Mouse (Mus musculus) kidney, adult 2 months (tissue): ENCODE results near the gene Dhrs4. TPM values are rescaled to one million over a fixed set of nuclear protein-coding genes. Genes with fewer than 3 reads are reported as not detected.
A peak's percentile ranks its signal among the peaks of the same experiment; 100 is the strongest.

Experiments used
- DNase-seq: peaks from one replicate; pipeline ENCODE4 v3.0.0; 2021
- H3K27ac ChIP-seq: fragments of 200-500 bp; 2 replicates; pipeline ENCODE4 v1.5.1; 2012; ENCODE audit warnings: low read depth, low read length, control low read depth, inconsistent platforms; ENCODE audit not compliant: insufficient read depth
- H3K27me3 ChIP-seq: fragments of 200-500 bp; replicated peaks from 2 replicates; pipeline ENCODE4 v1.6.1; 2012; ENCODE audit warnings: mild to moderate bottlenecking, moderate library complexity, low read length, inconsistent platforms; ENCODE audit not compliant: control insufficient read depth, insufficient read depth
- H3K36me3 ChIP-seq: fragments of 200-500 bp; 2 replicates; pipeline ENCODE4 v1.6.1; 2012; ENCODE audit warnings: mild to moderate bottlenecking, moderate library complexity, low read length, inconsistent platforms; ENCODE audit not compliant: control insufficient read depth, insufficient read depth
- H3K4me1 ChIP-seq: fragments of 200-500 bp; 2 replicates; pipeline ENCODE4 v1.6.1; 2011; ENCODE audit warnings: low read length; ENCODE audit not compliant: control insufficient read depth, insufficient read depth
- H3K4me3 ChIP-seq: fragments of 200-500 bp; 2 replicates; pipeline ENCODE4 v1.5.1; 2011; ENCODE audit warnings: mild to moderate bottlenecking, low read depth, low read length, control low read depth; ENCODE audit not compliant: insufficient read depth
- CTCF ChIP-seq: fragments of 200-500 bp; conservative IDR thresholded peaks from 2 replicates; pipeline ENCODE4 v1.5.1; 2011; ENCODE audit warnings: low read depth, mild to moderate bottlenecking, control low read depth, low read length, moderate library complexity, mixed read lengths; ENCODE audit not compliant: insufficient read depth, insufficient read length
- POLR2A ChIP-seq: fragments of 200-500 bp; IDR thresholded peaks from one replicate; pipeline ENCODE4 v1.6.1; 2011; ENCODE audit warnings: low read depth, low read length, control low read depth
- WGBS: fragments of 180-500 bp; shearing (Covaris S2); methylation state at CpG from one replicate; pipeline ENCODE4 v1.1.7; 2018; 5-methylcytosine and 5-hydroxymethylcytosine counted together
- polyA plus RNA-seq: library from polyadenylated mRNA; depleted of rRNA; stranded (reverse); fragments of >200 nt; gene quantifications from 2 replicates; pipeline ENCODE4 v1.2.3, GENCODE M21; 2012

Dhrs4 gene
- polyA plus RNA-seq, 1 experiment, result 173 TPM

DNA sequence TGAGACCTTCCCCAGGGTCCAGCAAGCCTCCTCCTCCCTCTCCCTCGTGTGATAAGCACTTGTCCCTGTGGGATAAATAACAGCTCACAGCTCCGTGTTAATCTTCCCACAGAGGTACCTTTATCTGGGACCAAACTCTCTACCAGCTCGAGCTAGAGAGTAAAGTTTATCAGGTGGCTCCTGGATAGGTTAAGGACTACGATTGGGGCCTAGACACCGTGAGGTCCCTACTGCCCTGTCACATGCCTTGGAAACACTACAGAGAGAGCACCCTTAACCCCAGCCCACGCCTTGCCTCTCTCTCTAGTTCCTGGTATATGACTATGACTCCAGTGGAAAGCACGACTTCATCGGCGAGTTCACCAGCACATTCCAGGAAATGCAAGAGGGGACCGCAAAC lies 35.4 kb downstream of the Dhrs4 start:
- Histone ChIP-seq H3K36me3 (no peaks in the 10 kb centered on the region), H3K4me3 (no peak overlapping the region), H3K27me3 (no peaks in the 10 kb centered on the region), H3K4me1 (no peaks in the 10 kb centered on the region), H3K27ac (no peak overlapping the region)
- WGBS, result 66% methylated on average over 10 of the region's 10 CpGs
- TF ChIP-seq CTCF (no peak), POLR2A (no peak)
- no peak for DNase-seq

DNA sequence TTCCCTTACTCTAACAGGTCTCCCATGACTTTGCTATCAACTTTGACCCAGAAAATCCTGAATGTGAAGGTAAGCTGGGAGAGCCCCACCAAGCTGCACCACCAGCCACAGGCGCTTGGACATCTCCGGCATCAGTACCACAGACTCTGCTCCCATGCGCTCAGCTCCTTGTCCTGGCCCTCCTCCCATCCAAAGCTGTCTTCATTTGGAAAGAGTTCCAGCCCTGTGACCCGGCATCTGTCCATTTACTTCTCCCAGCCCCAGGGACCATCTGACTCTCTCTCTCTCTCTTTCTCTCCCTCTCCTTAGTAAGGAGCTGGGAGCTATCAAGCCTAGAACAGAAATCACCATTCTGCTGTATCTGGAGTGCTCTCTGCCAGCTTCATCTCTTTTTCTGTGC lies 37.3 kb downstream of the Dhrs4 start:
- TF ChIP-seq CTCF (no peak), POLR2A (no peak)
- 93% methylated on average over 4 of the region's 4 CpGs for WGBS
- no peaks in the 10 kb centered on the region for H3K4me1 ChIP-seq
- no peaks in the 10 kb centered on the region for H3K36me3 ChIP-seq
- H3K27me3 ChIP-seq, result no peaks in the 10 kb centered on the region; the same call in 1 of the 2 replicates
- no peak overlapping the region for H3K27ac ChIP-seq
- DNase-seq, result no peak
- H3K4me3 ChIP-seq, result no peak overlapping the region

DNA sequence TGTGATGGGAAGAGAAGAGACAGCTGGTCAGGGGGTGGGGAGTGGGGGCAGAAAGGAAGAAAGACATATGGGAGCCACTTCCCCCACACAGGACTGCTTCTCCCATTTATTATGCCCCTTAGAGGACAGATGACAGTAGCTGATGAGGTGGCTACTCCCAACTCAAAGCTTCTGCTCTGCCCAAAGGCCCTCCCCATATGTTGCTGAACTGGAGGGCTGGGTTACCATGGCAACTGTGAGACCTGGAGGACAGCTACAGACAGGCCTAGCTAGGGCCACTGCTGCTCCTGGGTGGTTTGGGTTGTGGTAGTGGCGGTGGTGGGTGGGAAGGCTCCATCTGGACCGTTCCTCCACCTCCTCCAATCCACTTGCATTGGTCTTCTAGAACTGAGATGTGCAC lies 40.3 kb downstream of the Dhrs4 start:
- no peaks in the 10 kb centered on the region for H3K4me1 ChIP-seq
- no peak for DNase-seq
- no peak overlapping the region for H3K27ac ChIP-seq
- WGBS, result 68% methylated on average over 2 of the region's 2 CpGs
- no peak for TF ChIP-seq POLR2A
- no peak for TF ChIP-seq CTCF
- H3K27me3 ChIP-seq, result peaks cover 1% of the 10 kb centered on the region; the same call in 1 of the 2 replicates
- H3K4me3 ChIP-seq, result no peak overlapping the region
- H3K36me3 ChIP-seq, result no peaks in the 10 kb centered on the region

DNA sequence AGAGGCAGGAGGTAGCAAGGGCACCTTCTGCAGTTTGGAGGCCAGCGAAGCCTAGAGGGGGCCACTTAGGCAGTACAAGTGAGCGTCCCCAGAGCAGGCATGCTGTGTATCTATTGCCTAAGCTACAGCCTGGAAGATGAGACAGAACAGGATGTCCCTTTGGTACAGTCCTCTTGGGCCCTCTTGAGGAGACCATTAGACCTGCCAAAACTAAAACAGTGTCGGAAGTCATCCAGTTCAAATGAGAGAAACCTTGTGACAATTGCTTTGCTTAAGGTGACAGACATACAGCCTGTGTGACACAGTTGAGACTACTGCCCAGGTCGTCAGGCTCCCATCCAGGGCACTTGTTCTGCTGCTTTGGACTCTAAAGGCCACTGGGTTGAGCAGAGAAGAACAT lies 41.0 kb downstream of the Dhrs4 start:
- Histone ChIP-seq H3K36me3 (no peaks in the 10 kb centered on the region), H3K27me3 (peaks cover 1% of the 10 kb centered on the region; the same call in 1 of the 2 replicates), H3K4me3 (no peak overlapping the region), H3K4me1 (no peaks in the 10 kb centered on the region), H3K27ac (no peak overlapping the region)
- DNase-seq, result no peak
- WGBS, result 75% methylated on average over 4 of the region's 4 CpGs
- TF ChIP-seq CTCF, result no peak
- no peak for TF ChIP-seq POLR2A

DNA sequence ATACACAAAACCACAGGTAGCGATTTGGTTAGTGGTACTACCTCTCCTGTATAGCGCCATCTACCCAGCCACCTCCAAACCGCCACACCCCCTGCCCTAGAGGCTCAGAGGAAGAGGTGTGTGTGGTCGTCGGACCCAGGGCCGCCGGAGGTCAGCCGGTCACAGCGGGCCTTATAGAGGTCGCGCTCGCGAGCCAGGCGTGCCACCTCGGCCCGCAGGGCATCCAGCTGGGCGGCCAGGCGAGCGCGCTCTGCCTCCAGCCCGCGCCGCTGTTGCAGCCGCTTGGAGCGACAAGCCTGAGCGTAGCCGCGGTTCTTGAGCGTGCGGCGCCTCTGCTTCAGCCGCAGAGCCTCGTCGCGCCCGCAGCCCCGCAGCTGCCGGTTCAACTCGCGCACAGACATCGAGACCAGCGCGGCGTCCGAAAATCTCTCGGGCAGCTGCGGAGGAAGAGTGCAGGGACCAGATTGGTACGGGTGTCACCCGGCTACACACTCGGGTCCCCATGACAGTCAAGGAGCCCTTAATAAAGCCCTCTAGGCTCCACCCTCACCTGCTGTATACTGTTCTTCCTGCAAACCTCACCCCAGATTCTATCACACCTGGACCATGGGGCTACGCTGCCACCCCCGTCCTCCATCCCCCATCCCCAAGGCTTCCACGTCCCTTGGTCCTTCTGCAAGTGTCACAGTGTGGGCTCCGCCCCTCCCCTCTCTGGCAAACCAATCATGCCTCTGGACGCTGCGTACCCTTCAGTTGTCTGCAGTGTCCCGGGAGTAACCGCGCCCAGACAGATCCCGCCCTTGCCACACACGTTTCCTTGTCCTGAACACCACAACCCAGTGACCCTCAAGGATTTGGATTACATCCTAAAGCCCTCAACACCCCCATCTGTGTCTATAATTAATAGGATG lies 42.1 kb downstream of the Dhrs4 start:
- peak overlapping the region; percentile 20; the same call in 1 of the 2 replicates for H3K4me3 ChIP-seq
- H3K4me1 ChIP-seq, result no peaks in the 10 kb centered on the region
- no peak overlapping the region for H3K27ac ChIP-seq
- peak; percentile 9 for DNase-seq
- TF ChIP-seq POLR2A (no peak), CTCF (no peak)
- peaks cover 1% of the 10 kb centered on the region; the same call in 1 of the 2 replicates for H3K27me3 ChIP-seq
- H3K36me3 ChIP-seq, result no peaks in the 10 kb centered on the region
- 2% methylated on average over 61 of the region's 61 CpGs for WGBS

DNA sequence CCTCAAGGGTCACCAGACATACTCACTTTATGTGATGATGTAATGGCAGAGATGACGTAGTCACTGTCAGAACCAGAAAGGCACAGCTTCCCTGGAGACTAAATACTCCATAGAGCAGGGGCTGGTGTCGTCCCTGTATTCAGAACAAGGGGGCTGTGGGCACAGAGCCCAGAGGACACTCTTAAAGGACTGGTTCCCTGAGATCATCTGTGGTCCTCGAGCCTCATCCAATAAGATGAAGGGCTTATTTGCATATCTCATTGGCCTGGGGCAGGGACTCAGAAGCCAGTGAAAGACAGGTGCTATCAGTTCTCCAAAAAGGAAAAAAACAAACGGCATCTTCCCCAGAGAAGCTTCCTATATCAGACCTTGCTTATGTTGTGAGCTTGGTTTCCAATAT lies 45.5 kb downstream of the Dhrs4 start:
- Histone ChIP-seq H3K36me3 (no peaks in the 10 kb centered on the region), H3K27me3 (peaks cover 1% of the 10 kb centered on the region; the same call in 1 of the 2 replicates), H3K4me1 (no peaks in the 10 kb centered on the region), H3K27ac (no peak overlapping the region), H3K4me3 (no peak overlapping the region)
- WGBS, result 55% methylated on average over 4 of the region's 4 CpGs
- no peak for DNase-seq
- no peak for TF ChIP-seq POLR2A
- no peak for TF ChIP-seq CTCF

DNA sequence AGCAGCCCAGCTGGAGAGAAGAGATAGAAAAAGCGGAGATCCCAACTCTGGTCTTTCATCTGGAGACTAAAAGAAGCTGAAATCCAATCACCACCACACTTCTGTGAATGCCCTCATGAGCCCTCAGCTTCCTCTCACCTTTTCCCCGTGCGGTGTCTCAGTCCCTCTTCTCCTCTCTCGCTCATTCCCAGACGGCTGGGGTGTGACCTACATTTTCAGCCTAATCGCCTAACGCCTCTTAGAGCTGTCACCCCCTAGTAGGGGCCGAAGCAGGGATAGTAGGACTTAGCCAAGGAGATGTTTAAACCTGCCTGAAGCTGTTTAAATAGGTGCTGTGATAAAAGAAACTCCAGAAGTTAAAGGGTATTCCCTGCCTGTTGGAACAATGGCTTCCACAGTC lies 46.2 kb downstream of the Dhrs4 start, which contains the start of gene Nrl:
TSS of gene Nrl (minus strand) at position 197 of the 400 bp plus-strand sequence.
- Histone ChIP-seq H3K36me3 (no peaks in the 10 kb centered on the region), H3K27me3 (peaks cover 1% of the 10 kb centered on the region; the same call in 1 of the 2 replicates), H3K4me3 (no peak within 1 kb of the TSS), H3K27ac (no peak within 1 kb of the TSS), H3K4me1 (no peaks in the 10 kb centered on the region)
- WGBS, result 43% methylated on average over 8 of the region's 8 CpGs
- TF ChIP-seq CTCF (no peak), POLR2A (no peak)
- DNase-seq, result no peak
